Mouse (Mus musculus): ENCODE results near the gene Unc5b.

Gene Unc5b

DNA sequence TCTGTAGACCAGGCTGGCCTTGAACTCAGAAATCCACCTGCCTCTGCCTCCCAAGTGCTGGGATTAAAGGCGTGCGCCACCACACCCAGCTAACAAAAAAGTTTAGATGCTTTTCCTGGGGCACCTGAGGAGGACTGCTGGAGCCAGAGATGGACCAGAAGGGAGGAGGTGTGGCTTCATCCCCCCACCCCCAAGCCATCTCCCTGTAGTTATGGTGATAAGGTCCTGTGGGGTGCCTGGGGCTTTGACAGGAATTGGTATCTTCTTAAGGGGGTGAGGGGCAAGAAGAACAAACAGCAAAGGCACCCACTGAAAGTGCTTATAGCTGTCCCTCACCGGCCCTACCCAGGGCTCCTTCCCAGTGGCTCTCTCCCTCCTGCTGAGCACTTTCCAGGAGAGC, 104.5 kb downstream of the Unc5b start:
- in situ Hi-C loops (cut with MseI, MboI), result no loop called here

- in situ Hi-C loops (cut with MseI, MboI), result no loop called here
These were observed 106.9 kb downstream of the Unc5b start for GRCm38 (mm10) chr10:60724496-60724895.

GRCm38 (mm10) chr10:60723345-60723744, 108.0 kb downstream of the Unc5b start:
- in situ Hi-C loops (cut with MseI, MboI), result no loop called here

DNA sequence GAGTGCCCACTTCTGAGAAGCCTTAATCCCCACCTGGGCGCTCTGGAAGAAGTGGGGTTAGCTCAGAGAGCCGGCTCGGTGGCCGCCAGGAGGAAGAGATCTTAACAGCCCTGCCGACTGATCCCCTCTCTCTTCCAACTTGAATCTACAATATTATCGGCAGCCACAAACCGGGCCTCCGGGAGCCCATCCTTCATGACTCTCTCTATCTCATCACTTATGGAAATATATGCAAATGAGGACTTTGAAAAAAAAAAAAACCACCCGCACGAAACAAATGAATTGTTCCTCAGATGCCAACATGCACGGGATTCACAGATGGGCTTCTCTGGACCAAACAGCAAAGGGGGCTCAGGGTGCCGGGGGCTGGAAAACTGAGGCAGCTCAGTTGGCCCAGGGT, 109.7 kb downstream of the Unc5b start:
- in situ Hi-C loops (cut with MseI, MboI), result no loop called here

DNA sequence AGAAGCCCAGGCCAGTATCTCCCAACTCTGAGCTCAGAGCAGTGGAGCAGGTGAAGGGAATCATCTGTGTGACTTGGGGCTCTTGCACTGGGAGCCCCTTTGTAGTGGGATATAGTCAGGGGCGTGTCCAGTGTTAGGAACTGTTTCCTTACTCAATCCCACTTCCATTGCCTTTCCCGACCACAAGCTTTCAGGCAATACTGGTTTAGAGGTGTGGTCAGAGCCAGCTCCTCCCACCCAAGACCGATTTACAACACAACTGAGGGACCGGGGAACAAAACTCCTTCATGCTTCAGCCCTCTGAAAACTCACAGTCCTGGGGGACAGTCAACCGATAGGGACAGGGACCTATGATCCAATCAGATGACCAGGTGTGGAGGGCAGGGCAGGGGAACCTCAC, 110.9 kb downstream of the Unc5b start:
- in situ Hi-C loops (cut with MseI, MboI), result no loop called here

DNA sequence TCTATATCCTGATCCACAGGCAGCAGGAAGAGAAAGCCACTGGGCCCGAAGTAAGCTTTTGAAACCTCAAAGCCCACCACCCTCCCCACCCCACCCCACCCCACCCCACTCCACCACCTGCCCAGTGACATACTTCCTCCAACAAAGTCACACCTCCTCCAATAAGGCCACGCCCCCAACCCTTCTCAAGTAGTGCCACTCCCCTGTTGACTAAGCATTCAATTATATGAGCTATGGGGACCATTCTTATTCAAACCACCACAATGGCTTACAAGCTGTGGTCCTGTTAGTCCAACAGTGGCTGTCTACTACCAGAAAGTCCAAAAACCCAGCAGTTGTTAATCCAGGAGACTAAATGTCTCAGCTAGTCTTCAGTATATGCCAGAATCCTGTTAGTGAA, 112.9 kb downstream of the Unc5b start:
- in situ Hi-C loops (cut with MseI, MboI), result no loop called here

DNA sequence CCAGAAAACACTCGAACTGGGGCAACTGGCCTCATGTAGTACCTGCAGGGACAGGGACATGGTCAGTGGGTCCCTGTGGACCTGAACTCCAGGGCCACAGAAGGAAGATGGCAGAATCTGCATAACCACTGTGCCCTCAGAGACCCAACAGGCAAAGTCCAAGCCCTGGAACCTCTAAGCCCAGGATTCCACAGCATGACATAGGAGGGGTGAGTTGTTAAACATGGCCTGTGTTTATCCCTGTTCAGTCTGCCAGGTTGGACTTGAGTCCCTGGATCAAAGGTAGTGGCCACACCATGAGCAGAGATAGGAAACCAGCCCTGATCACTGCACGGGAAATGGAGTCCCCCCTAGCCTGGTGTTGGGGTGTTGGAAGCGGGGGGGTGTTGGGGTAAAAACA, 114.9 kb downstream of the Unc5b start:
- in situ Hi-C loops (cut with MseI, MboI), result no loop called here

Measured in mouse trophoblast stem cell (cell line).